Mouse (Mus musculus) limb, embryonic 15.5 days (tissue): ENCODE measurements at regions not wholly inside any gene's neighbourhood (a gene's known extent, or its start where the extent isn't known, plus 50 kb on each side); places are given as distances from the start of the nearest gene placed in this dataset.

Experiments
- ATAC-seq: fragments of 200-750 bp; cut with Nextera tagmentation; 2 replicates; pipeline ENCODE4 v1.8.0; 2017; ENCODE audit warnings: low read depth, moderate TSS enrichment; ENCODE audit not compliant: insufficient number of reproducible peaks, low FRiP score, low TSS enrichment
- H3K27ac ChIP-seq: fragments of 300-500 bp; sonication (generic); 2 replicates; pipeline ENCODE4 v1.5.1; 2015; ENCODE audit warnings: moderate library complexity, mild to moderate bottlenecking, inconsistent platforms
- H3K27me3 ChIP-seq: fragments of 300-500 bp; sonication (generic); 2 replicates; pipeline ENCODE4 v1.6.1; 2015; ENCODE audit warnings: inconsistent platforms
- H3K36me3 ChIP-seq: fragments of 300-500 bp; sonication (generic); 2 replicates; pipeline ENCODE4 v1.6.1; 2015; ENCODE audit warnings: inconsistent platforms
- H3K4me1 ChIP-seq: fragments of 300-500 bp; sonication (generic); 2 replicates; pipeline ENCODE4 v1.6.1; 2015; ENCODE audit warnings: inconsistent platforms
- H3K4me2 ChIP-seq: fragments of 300-500 bp; sonication (generic); 2 replicates; pipeline ENCODE4 v1.6.1; 2015; ENCODE audit warnings: mild to moderate bottlenecking, inconsistent platforms
- H3K4me3 ChIP-seq: fragments of 300-500 bp; sonication (generic); 2 replicates; pipeline ENCODE4 v1.5.1; 2015; ENCODE audit warnings: mild to moderate bottlenecking, inconsistent platforms
- H3K9ac ChIP-seq: fragments of 300-500 bp; sonication (generic); 2 replicates; pipeline ENCODE4 v1.6.1; 2015; ENCODE audit warnings: inconsistent platforms
- H3K9me3 ChIP-seq: fragments of 300-500 bp; sonication (generic); 2 replicates; pipeline ENCODE4 v1.6.1; 2016; ENCODE audit warnings: inconsistent platforms
- WGBS: fragments of 180-500 bp; shearing (Covaris S2); methylation state at CpG from one replicate; pipeline ENCODE4 v1.1.7; 2015; 5-methylcytosine and 5-hydroxymethylcytosine counted together

- Histone ChIP-seq H3K4me3 (no peak overlapping the region), H3K36me3 (no peaks in the 10 kb centered on the region), H3K27ac (no peak overlapping the region), H3K9ac (no peak overlapping the region), H3K4me1 (no peaks in the 10 kb centered on the region), H3K4me2 (no peak overlapping the region), H3K9me3 (no peaks in the 10 kb centered on the region), H3K27me3 (no peaks in the 10 kb centered on the region)
- no peak for ATAC-seq
- WGBS = 88% methylated on average over 3 of the region's 3 CpGs
Measured at GRCm38 (mm10) chr2:3947432-3947831, 70.1 kb upstream of the Frmd4a start.

DNA sequence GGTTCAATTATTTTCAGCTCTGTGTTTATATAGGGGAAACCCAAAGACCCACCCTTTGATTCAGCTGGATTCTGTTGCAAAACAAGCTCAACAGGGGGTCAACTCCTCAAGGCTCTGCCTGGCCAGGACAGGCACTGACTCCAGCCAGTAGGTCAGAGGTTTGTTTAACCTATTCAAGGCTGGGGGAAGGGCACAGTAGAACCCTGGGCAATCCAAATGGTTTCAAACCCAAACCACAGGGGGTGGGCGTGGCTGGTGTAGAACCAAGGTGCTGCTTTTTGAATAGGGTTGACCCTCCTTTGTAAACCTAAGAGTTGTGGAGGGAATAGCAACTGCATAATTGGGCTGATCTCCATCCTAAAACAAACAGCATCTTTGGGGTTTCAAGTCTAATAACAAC is 69.2 kb upstream of the Frmd4a start:
- no peak overlapping the region for H3K9ac ChIP-seq
- H3K4me2 ChIP-seq = no peak overlapping the region
- 76% methylated on average over 1 of the region's 1 CpGs for WGBS
- no peak overlapping the region for H3K4me3 ChIP-seq
- H3K27ac ChIP-seq = no peak overlapping the region
- no peak for ATAC-seq
- no peaks in the 10 kb centered on the region for H3K36me3 ChIP-seq
- H3K27me3 ChIP-seq = no peaks in the 10 kb centered on the region
- H3K9me3 ChIP-seq = no peaks in the 10 kb centered on the region
- no peaks in the 10 kb centered on the region for H3K4me1 ChIP-seq

DNA sequence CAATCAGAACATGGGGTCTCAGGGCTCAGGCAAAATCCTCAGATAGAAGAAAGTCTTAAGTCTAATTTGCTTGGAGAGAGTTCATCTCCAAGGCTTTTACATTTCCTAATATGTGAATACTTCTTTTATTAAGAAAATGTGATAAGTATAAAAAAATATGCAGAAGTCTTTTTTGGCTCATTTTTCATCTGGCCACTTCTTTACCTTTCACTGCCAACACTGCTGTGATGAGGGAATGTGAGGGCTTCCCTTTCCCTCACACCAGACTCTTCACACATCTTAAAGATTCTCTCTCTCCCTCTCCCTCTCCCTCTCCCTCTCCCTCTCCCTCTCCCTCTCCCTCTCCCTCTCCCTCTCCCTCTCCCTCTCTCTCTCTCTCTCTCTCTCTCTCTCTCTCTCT is 60.0 kb upstream of the Frmd4a start:
- H3K9me3 ChIP-seq = no peaks in the 10 kb centered on the region
- H3K36me3 ChIP-seq = no peaks in the 10 kb centered on the region
- no peaks in the 10 kb centered on the region for H3K27me3 ChIP-seq
- H3K27ac ChIP-seq = no peak overlapping the region
- H3K9ac ChIP-seq = no peak overlapping the region
- no peak overlapping the region for H3K4me3 ChIP-seq
- no peak overlapping the region for H3K4me2 ChIP-seq
- ATAC-seq = no peak
- H3K4me1 ChIP-seq = peaks cover 6% of the 10 kb centered on the region

- Histone ChIP-seq H3K4me1 (peaks cover 6% of the 10 kb centered on the region), H3K9me3 (no peaks in the 10 kb centered on the region), H3K9ac (no peak overlapping the region), H3K27me3 (no peaks in the 10 kb centered on the region), H3K4me2 (peak overlapping the region; percentile 34), H3K27ac (no peak overlapping the region), H3K4me3 (no peak overlapping the region), H3K36me3 (no peaks in the 10 kb centered on the region)
- WGBS = 17% methylated on average over 12 of the region's 12 CpGs
- no peak for ATAC-seq
Measured at GRCm38 (mm10) chr2:3958065-3958641, 59.4 kb upstream of the Frmd4a start.

GRCm38 (mm10) chr2:3958711-3959110 is 58.8 kb upstream of the Frmd4a start:
- ATAC-seq = no peak
- Histone ChIP-seq H3K9ac (no peak overlapping the region), H3K4me1 (peaks cover 6% of the 10 kb centered on the region), H3K4me3 (no peak overlapping the region), H3K36me3 (no peaks in the 10 kb centered on the region), H3K4me2 (no peak overlapping the region), H3K27ac (no peak overlapping the region), H3K9me3 (no peaks in the 10 kb centered on the region), H3K27me3 (no peaks in the 10 kb centered on the region)
- WGBS = 76% methylated on average over 4 of the region's 4 CpGs

GRCm38 (mm10) chr2:3959181-3959580 is 58.3 kb upstream of the Frmd4a start:
- Histone ChIP-seq H3K9ac (no peak overlapping the region), H3K4me3 (no peak overlapping the region), H3K27me3 (no peaks in the 10 kb centered on the region), H3K36me3 (no peaks in the 10 kb centered on the region), H3K4me2 (no peak overlapping the region), H3K9me3 (no peaks in the 10 kb centered on the region), H3K4me1 (peaks cover 6% of the 10 kb centered on the region), H3K27ac (no peak overlapping the region)
- WGBS = 63% methylated on average over 1 of the region's 1 CpGs
- ATAC-seq = no peak

- 79% methylated on average over 5 of the region's 5 CpGs for WGBS
- ATAC-seq = no peak
- no peaks in the 10 kb centered on the region for H3K36me3 ChIP-seq
- no peak overlapping the region for H3K27ac ChIP-seq
- no peak overlapping the region for H3K4me2 ChIP-seq
- H3K4me1 ChIP-seq = peaks cover 6% of the 10 kb centered on the region
- H3K27me3 ChIP-seq = no peaks in the 10 kb centered on the region
- no peak overlapping the region for H3K4me3 ChIP-seq
- no peak overlapping the region for H3K9ac ChIP-seq
- no peaks in the 10 kb centered on the region for H3K9me3 ChIP-seq
Measured at GRCm38 (mm10) chr2:3960213-3960612, 57.3 kb upstream of the Frmd4a start.

DNA sequence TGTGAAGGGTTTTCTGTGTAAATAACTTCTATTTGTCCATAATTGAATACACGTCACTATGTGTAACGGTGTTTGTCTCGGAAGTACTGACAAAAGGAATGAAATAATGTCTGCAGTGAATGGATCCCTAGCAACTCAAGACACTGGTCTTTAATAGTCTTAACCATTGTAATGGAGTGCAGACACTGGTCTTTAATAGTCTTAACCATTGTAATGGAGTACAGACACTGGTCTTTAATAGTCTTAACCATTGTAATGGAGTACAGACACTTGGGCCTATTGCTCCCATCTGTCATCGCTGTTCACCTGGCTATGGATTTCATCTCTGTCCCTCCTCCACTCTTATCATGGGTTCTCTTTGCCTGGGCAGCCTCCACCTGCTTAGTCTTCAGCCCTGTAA is 53.2 kb upstream of the Frmd4a start:
- H3K4me2 ChIP-seq = no peak overlapping the region
- WGBS = 91% methylated on average over 4 of the region's 4 CpGs
- no peaks in the 10 kb centered on the region for H3K9me3 ChIP-seq
- H3K4me1 ChIP-seq = no peaks in the 10 kb centered on the region
- no peaks in the 10 kb centered on the region for H3K36me3 ChIP-seq
- H3K27me3 ChIP-seq = no peaks in the 10 kb centered on the region
- H3K4me3 ChIP-seq = no peak overlapping the region
- H3K9ac ChIP-seq = no peak overlapping the region
- peak; percentile 100 for ATAC-seq
- no peak overlapping the region for H3K27ac ChIP-seq
